Mouse (Mus musculus) forebrain, embryonic 14.5 days (tissue): ENCODE measurements around the gene Gm49405. TPM values are rescaled to one million over a fixed set of nuclear protein-coding genes. Genes with fewer than 3 reads are reported as not detected.

ENCODE experiments used
- ATAC-seq: fragments of 200-750 bp; cut with Nextera tagmentation; 2 replicates; pipeline ENCODE4 v1.8.0; 2017; ENCODE audit warnings: mild to moderate bottlenecking, moderate library complexity
- DNase-seq: peaks from one replicate; pipeline ENCODE4 v3.0.0-alpha.2; 2015; ENCODE audit warnings: low spot score
- H3K27ac ChIP-seq: fragments of 300-500 bp; sonication (generic); 2 replicates; pipeline ENCODE4 v1.5.1; 2014; ENCODE audit warnings: low read depth, mild to moderate bottlenecking, control low read depth, low read length, moderate library complexity
- H3K27me3 ChIP-seq: fragments of 300-500 bp; sonication (generic); replicated peaks from 2 replicates; pipeline ENCODE4 v1.6.1; 2014; ENCODE audit warnings: low read length, control low read depth, mixed read lengths; ENCODE audit not compliant: control insufficient read depth, insufficient read depth
- H3K36me3 ChIP-seq: fragments of 300-500 bp; sonication (generic); 2 replicates; pipeline ENCODE4 v1.6.1; 2014; ENCODE audit warnings: low read length, control low read depth; ENCODE audit not compliant: control insufficient read depth, insufficient read depth
- H3K4me1 ChIP-seq: fragments of 300-500 bp; sonication (generic); 2 replicates; pipeline ENCODE4 v1.6.1; 2014; ENCODE audit warnings: antibody characterized with exemption, low read length, control low read depth; ENCODE audit not compliant: control insufficient read depth, insufficient read depth
- H3K4me2 ChIP-seq: fragments of 300-500 bp; sonication (generic); 2 replicates; pipeline ENCODE4 v1.6.1; 2014; ENCODE audit warnings: mild to moderate bottlenecking, control low read depth, low read length
- H3K4me3 ChIP-seq: fragments of 300-500 bp; sonication (generic); 2 replicates; pipeline ENCODE4 v1.5.1; 2014; ENCODE audit warnings: low read depth, low read length, control low read depth
- H3K9ac ChIP-seq: fragments of 300-500 bp; sonication (generic); 2 replicates; pipeline ENCODE4 v1.6.1; 2014; ENCODE audit warnings: mild to moderate bottlenecking, low read length, control low read depth, moderate library complexity
- H3K9me3 ChIP-seq: fragments of 300-500 bp; sonication (generic); replicated peaks from 2 replicates; pipeline ENCODE4 v1.6.1; 2016; ENCODE audit warnings: low read length, control low read depth, mixed read lengths; ENCODE audit not compliant: control insufficient read depth
- WGBS: fragments of 180-500 bp; shearing (Covaris S2); extraction: QIAGEN DNeasy Blood & Tissue Kit; methylation state at CpG from one replicate; pipeline ENCODE4 v1.1.7; 2014; 5-methylcytosine and 5-hydroxymethylcytosine counted together
- polyA plus RNA-seq: library from polyadenylated mRNA; unstranded; fragments of >200 nt; fragmentation: Nextera tagmentation; extraction: Ambion mirVana; gene quantifications from 2 replicates; pipeline ENCODE4 v1.2.1, GENCODE M21; 2014

Gm49405 gene
- polyA plus RNA-seq, 1 experiment from 2014 or later, result 2.2 TPM

GRCm38 (mm10) chr19:4014802-4015201 is 14.4 kb downstream of the Gm49405 start:
- H3K4me2 ChIP-seq, result no peak overlapping the region
- DNase-seq, result no peak
- H3K36me3 ChIP-seq, result peaks cover 12% of the 10 kb centered on the region
- no peaks in the 10 kb centered on the region; the same call in 1 of the 2 replicates for H3K4me1 ChIP-seq
- H3K9ac ChIP-seq, result no peak overlapping the region
- H3K27ac ChIP-seq, result no peak overlapping the region
- no peaks in the 10 kb centered on the region for H3K27me3 ChIP-seq
- no peak for ATAC-seq
- no peaks in the 10 kb centered on the region for H3K9me3 ChIP-seq
- no peak overlapping the region for H3K4me3 ChIP-seq

- DNase-seq (no peak), ATAC-seq (no peak)
- Histone ChIP-seq H3K27me3 (no peaks in the 10 kb centered on the region), H3K27ac (no peak overlapping the region), H3K4me1 (no peaks in the 10 kb centered on the region; the same call in 1 of the 2 replicates), H3K4me3 (no peak overlapping the region), H3K9me3 (no peaks in the 10 kb centered on the region), H3K4me2 (no peak overlapping the region), H3K36me3 (peaks cover 5% of the 10 kb centered on the region; the same call in 1 of the 2 replicates), H3K9ac (no peak overlapping the region)
- 62% methylated on average over 5 of the region's 5 CpGs for WGBS
Measured at GRCm38 (mm10) chr19:4015635-4016034, 15.2 kb downstream of the Gm49405 start.

DNA sequence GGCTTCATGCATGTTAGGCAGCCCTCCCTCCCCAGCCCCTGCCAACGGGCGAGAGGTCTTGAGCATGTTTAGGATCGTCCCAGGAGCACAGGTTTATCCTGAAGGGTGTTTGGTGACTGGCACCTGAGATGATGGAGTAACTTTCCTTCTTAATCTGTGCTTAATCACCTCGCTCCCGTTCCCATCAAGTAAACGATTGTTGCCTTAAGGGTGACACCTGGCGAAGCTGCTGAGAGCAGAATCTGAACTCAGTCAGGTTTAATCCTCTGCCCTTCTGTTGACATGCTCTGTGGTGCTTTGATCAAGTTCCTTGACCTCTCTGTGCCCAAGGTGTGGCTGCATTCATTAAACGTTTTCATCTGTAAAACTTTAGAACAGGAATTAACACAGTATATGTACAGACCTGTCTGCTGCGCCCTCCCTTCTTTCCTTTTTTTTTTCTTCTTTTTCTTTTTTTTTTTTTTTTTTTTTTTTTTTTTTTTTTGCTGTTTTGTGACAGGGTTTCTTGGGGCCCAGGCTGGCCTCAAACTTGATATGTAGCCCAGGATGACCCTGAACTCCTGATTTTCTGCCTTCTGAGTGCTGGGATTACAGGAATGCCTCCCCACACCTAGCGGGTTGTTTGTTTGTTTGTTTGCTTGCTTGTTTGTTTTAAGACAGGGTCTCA is 17.6 kb downstream of the Gm49405 start:
- no peak overlapping the region for H3K4me3 ChIP-seq
- 66% methylated on average over 10 of the region's 10 CpGs for WGBS
- DNase-seq, result no peak

GRCm38 (mm10) chr19:4018743-4019583 is 18.5 kb downstream of the Gm49405 start:
- ATAC-seq, result peak; percentile 66; the same call in 1 of the 2 replicates
- no peak overlapping the region for H3K27ac ChIP-seq
- H3K27me3 ChIP-seq, result no peaks in the 10 kb centered on the region
- DNase-seq, result peak; percentile 87
- no peaks in the 10 kb centered on the region for H3K9me3 ChIP-seq
- no peak overlapping the region for H3K4me3 ChIP-seq
- no peak overlapping the region for H3K9ac ChIP-seq
- H3K36me3 ChIP-seq, result no peaks in the 10 kb centered on the region
- no peak overlapping the region for H3K4me2 ChIP-seq
- WGBS, result 26% methylated on average over 18 of the region's 18 CpGs
- no peaks in the 10 kb centered on the region for H3K4me1 ChIP-seq

More for the DNA sequence above, 17.6 kb downstream of the Gm49405 start:
- Histone ChIP-seq H3K9ac (no peak overlapping the region), H3K4me2 (no peak overlapping the region), H3K27me3 (no peaks in the 10 kb centered on the region), H3K9me3 (no peaks in the 10 kb centered on the region), H3K27ac (no peak overlapping the region), H3K4me1 (no peaks in the 10 kb centered on the region), H3K36me3 (no peaks in the 10 kb centered on the region)
- no peak for ATAC-seq

GRCm38 (mm10) chr19:4023185-4023584 is 22.8 kb downstream of the Gm49405 start:
- H3K4me1 ChIP-seq, result no peaks in the 10 kb centered on the region

DNA sequence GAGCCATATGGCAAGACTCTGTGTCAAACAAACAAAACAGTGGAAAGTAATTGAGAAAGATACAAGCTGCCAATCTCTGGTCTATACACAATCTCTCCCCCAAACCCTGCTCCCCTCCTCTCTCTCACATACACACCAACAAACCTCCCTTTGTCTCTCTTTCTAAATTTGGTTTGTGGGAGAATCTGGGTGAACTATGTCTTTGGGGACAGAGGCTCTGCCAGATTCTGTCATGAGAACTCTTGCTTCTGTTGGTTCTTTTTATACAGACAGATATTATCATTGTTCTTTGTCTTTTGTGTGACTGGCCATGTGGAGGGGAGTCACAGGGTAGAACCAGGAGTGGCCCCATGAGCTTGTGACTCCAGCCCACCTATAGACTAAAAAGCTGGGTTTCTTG is 27.1 kb downstream of the Gm49405 start:
- no peaks in the 10 kb centered on the region for H3K27me3 ChIP-seq
- H3K4me2 ChIP-seq, result no peak overlapping the region
- no peak overlapping the region for H3K4me3 ChIP-seq
- no peak overlapping the region for H3K27ac ChIP-seq
- H3K9me3 ChIP-seq, result no peaks in the 10 kb centered on the region
- ATAC-seq (no peak), DNase-seq (no peak)
- H3K36me3 ChIP-seq, result no peaks in the 10 kb centered on the region
- H3K4me1 ChIP-seq, result no peaks in the 10 kb centered on the region
- no peak overlapping the region for H3K9ac ChIP-seq

More at GRCm38 (mm10) chr19:4023185-4023584, 22.8 kb downstream of the Gm49405 start:
- H3K9ac ChIP-seq, result no peak overlapping the region
- no peak overlapping the region for H3K4me2 ChIP-seq
- H3K27ac ChIP-seq, result no peak overlapping the region
- no peaks in the 10 kb centered on the region for H3K36me3 ChIP-seq
- WGBS, result 85% methylated on average over 7 of the region's 7 CpGs
- no peak for ATAC-seq
- H3K9me3 ChIP-seq, result no peaks in the 10 kb centered on the region
- H3K4me3 ChIP-seq, result no peak overlapping the region
- H3K27me3 ChIP-seq, result no peaks in the 10 kb centered on the region
- DNase-seq, result no peak

GRCm38 (mm10) chr19:4032668-4033067 is 32.2 kb downstream of the Gm49405 start:
- H3K9ac ChIP-seq, result no peak overlapping the region
- WGBS, result 54% methylated on average over 7 of the region's 7 CpGs
- no peak overlapping the region for H3K4me2 ChIP-seq
- ATAC-seq, result no peak
- H3K27me3 ChIP-seq, result no peaks in the 10 kb centered on the region
- H3K4me3 ChIP-seq, result no peak overlapping the region
- 0 out of 2 replicates have a peak, but pooled peaks cover 2% of the 10 kb centered on the region for H3K36me3 ChIP-seq
- H3K4me1 ChIP-seq, result peaks cover 2% of the 10 kb centered on the region; the same call in 1 of the 2 replicates
- no peak overlapping the region for H3K27ac ChIP-seq
- H3K9me3 ChIP-seq, result no peaks in the 10 kb centered on the region
- no peak for DNase-seq

DNA sequence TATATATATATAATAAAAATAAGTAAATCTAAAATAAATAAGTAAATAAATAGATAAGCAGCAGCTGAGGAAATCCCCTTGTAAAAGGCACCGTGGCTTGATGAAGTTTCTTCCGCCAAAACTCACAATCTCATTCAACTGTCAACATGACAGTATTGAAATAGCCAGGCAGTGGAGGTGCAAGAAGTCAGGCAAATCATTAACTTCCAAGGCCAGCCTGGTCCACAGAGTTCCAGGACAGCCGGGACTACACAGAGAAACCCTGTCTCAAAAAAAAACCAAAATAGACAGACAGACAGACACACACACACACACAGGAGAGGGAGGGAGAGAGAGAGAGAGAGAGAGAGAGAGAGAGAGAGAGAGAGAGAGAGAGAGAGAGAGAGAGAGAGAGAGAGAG is 32.9 kb downstream of the Gm49405 start:
- 0 out of 2 replicates have a peak, but pooled peaks cover 2% of the 10 kb centered on the region for H3K36me3 ChIP-seq
- no peak overlapping the region for H3K27ac ChIP-seq
- no peak overlapping the region for H3K9ac ChIP-seq
- H3K4me3 ChIP-seq, result no peak overlapping the region
- no peaks in the 10 kb centered on the region for H3K9me3 ChIP-seq
- peaks cover 2% of the 10 kb centered on the region; the same call in 1 of the 2 replicates for H3K4me1 ChIP-seq
- WGBS, result 75% methylated on average over 3 of the region's 3 CpGs
- no peak for ATAC-seq
- no peaks in the 10 kb centered on the region for H3K27me3 ChIP-seq
- H3K4me2 ChIP-seq, result no peak overlapping the region
- DNase-seq, result no peak

GRCm38 (mm10) chr19:4033742-4034141 is 33.3 kb downstream of the Gm49405 start:
- no peak for DNase-seq
- H3K9me3 ChIP-seq, result no peaks in the 10 kb centered on the region
- no peak overlapping the region for H3K27ac ChIP-seq
- no peak for ATAC-seq
- 0 out of 2 replicates have a peak, but pooled peaks cover 2% of the 10 kb centered on the region for H3K36me3 ChIP-seq
- H3K4me1 ChIP-seq, result peaks cover 2% of the 10 kb centered on the region; the same call in 1 of the 2 replicates
- WGBS, result 59% methylated on average over 5 of the region's 5 CpGs
- H3K27me3 ChIP-seq, result no peaks in the 10 kb centered on the region
- H3K4me3 ChIP-seq, result no peak overlapping the region
- H3K9ac ChIP-seq, result no peak overlapping the region
- no peak overlapping the region for H3K4me2 ChIP-seq
